Mouse (Mus musculus) small intestine, adult 2 months (tissue): ENCODE measurements around the gene Sowaha.

ENCODE experiments used
- CTCF ChIP-seq: fragments of 200-500 bp; IDR thresholded peaks from 2 replicates; pipeline ENCODE4 v1.5.1; 2012; ENCODE audit warnings: low read depth, mild to moderate bottlenecking, control low read depth, inconsistent platforms, low read length, moderate library complexity, mixed read lengths; ENCODE audit not compliant: insufficient replicate concordance, insufficient read length; ENCODE audit errors: extremely low read depth
- POLR2A ChIP-seq: fragments of 200-500 bp; IDR thresholded peaks from 2 replicates; pipeline ENCODE4 v1.6.1; 2012; ENCODE audit warnings: low read depth, mild to moderate bottlenecking, control low read depth, inconsistent platforms, low read length, moderate library complexity

GRCm38 (mm10) chr11:53481088-53481730 is 1.1 kb upstream of the Sowaha start:
- TF ChIP-seq CTCF (no peak), POLR2A (no peak)
